Mouse (Mus musculus) C2C12 (cell line): Measurements from ENCODE around the gene Vmn2r19. TPM values are rescaled to one million over a fixed set of nuclear protein-coding genes. Genes with fewer than 3 reads are reported as not detected.

Experiments
- H3K27me3 ChIP-seq: one replicate; pipeline ENCODE4 v1.6.1; 2011; ENCODE audit not compliant: control insufficient read depth, insufficient read depth, insufficient read length
- H3K36me3 ChIP-seq: one replicate; pipeline ENCODE4 v1.6.1; 2011; ENCODE audit not compliant: control insufficient read depth, insufficient read depth
- H3K4me3 ChIP-seq: one replicate; pipeline ENCODE4 v1.5.1; 2011; ENCODE audit warnings: mild to moderate bottlenecking, control low read depth; ENCODE audit not compliant: poor library complexity, insufficient read depth, severe bottlenecking
- H3K79me2 ChIP-seq: one replicate; pipeline ENCODE4 v1.6.1; 2011; ENCODE audit not compliant: control insufficient read depth, insufficient read depth
- H3K79me3 ChIP-seq: one replicate; pipeline ENCODE4 v1.6.1; 2011; ENCODE audit warnings: low read depth, control low read depth
- H3ac ChIP-seq: one replicate; pipeline ENCODE3; 2011; ENCODE audit warnings: low read depth; ENCODE audit not compliant: control insufficient read depth, insufficient read length
- CEBPB ChIP-seq: IDR thresholded peaks from one replicate; pipeline ENCODE4 v1.6.1; 2011; ENCODE audit warnings: low read depth, mild to moderate bottlenecking, control low read depth, moderate library complexity
- CTCF ChIP-seq: IDR thresholded peaks from one replicate; pipeline ENCODE4 v1.5.1; 2011; ENCODE audit not compliant: control insufficient read depth, insufficient read depth, insufficient read length
- FOSL1 ChIP-seq: IDR thresholded peaks from one replicate; pipeline ENCODE4 v1.8.0; 2011; ENCODE audit warnings: mild to moderate bottlenecking, low read length; ENCODE audit not compliant: poor library complexity, insufficient read depth, severe bottlenecking
- MAX ChIP-seq: IDR thresholded peaks from one replicate; pipeline ENCODE4 v1.6.1; 2011; ENCODE audit warnings: mild to moderate bottlenecking, control low read depth
- MYOD1 ChIP-seq: IDR thresholded peaks from one replicate; pipeline ENCODE4 v1.6.1; 2011; ENCODE audit warnings: low read depth; ENCODE audit not compliant: control insufficient read depth, insufficient read length
- MYOG ChIP-seq: IDR thresholded peaks from one replicate; pipeline ENCODE4 v1.6.1; 2011; ENCODE audit not compliant: control insufficient read depth, insufficient read length; ENCODE audit errors: extremely low read depth
- USF1 ChIP-seq: IDR thresholded peaks from one replicate; pipeline ENCODE4 v1.6.1; 2011; ENCODE audit warnings: low read depth, mild to moderate bottlenecking, control low read depth, moderate library complexity
- polyA plus RNA-seq: library from polyadenylated mRNA; unstranded; fragments of >200 nt; fragmentation: generic; extraction: Trizol; gene quantifications from one replicate; pipeline ENCODE4 v1.2.1, GENCODE M21; 2012; ENCODE audit warnings: missing spikeins

Gene Vmn2r19
- polyA plus RNA-seq, 1 experiment, result not detected

DNA sequence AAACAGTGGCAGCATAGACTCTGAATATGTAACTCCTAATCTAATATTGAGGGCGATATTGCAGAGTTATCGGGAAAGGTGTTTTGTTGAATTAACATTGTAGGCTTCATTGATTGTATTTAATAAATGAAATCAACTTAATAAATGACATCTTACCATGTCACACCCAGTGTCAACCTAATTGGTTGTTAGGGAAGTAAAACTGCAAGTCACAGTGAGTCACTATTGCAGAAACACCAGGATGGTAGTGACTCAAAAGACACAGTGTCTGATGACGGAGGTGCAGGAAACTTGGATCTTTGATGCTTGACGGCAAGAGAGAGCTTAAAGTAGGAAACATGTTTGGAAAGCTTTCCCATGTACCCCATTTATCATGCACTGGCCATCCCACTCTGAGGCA lies 42.3 kb upstream of the Vmn2r19 start:
- H3K79me2 ChIP-seq, result no peaks in the 10 kb centered on the region
- H3K4me3 ChIP-seq, result no peak overlapping the region
- H3K36me3 ChIP-seq, result no peaks in the 10 kb centered on the region
- no peaks in the 10 kb centered on the region for H3K79me3 ChIP-seq
- no peaks in the 10 kb centered on the region for H3K27me3 ChIP-seq
- no peak for TF ChIP-seq MAX
- TF ChIP-seq CEBPB, result peak; percentile 25
- TF ChIP-seq FOSL1, result no peak
- no peak for TF ChIP-seq USF1
- no peak for TF ChIP-seq CTCF
- no peak overlapping the region for H3ac ChIP-seq

DNA sequence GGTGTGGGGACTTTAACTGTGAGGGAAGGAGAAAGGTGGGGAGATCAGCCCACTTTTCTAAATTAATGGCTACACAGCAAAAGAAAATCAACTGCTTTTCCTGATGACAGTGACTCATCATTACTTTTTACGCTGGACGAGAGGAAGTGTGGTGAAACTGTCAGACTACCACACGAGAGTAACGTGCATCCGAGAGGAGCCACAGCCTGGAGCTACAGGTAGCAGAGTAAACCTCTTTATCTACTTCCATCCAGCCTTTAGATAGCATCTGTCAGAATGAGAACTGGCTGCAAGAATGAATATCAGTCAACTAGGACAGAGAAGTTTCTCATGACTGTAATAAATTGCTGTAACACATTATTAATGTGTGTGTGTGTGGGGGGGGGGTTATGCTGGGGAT lies 41.2 kb upstream of the Vmn2r19 start:
- no peak for TF ChIP-seq MYOD1
- TF ChIP-seq CEBPB, result no peak
- no peak for TF ChIP-seq CTCF
- no peak for TF ChIP-seq MAX
- no peak for TF ChIP-seq MYOG
- no peak for TF ChIP-seq FOSL1
- no peaks in the 10 kb centered on the region for H3K79me2 ChIP-seq
- no peaks in the 10 kb centered on the region for H3K79me3 ChIP-seq
- H3K4me3 ChIP-seq, result no peak overlapping the region
- H3K36me3 ChIP-seq, result no peaks in the 10 kb centered on the region
- no peak overlapping the region for H3ac ChIP-seq
- no peaks in the 10 kb centered on the region for H3K27me3 ChIP-seq

- Histone ChIP-seq H3K79me3 (no peaks in the 10 kb centered on the region), H3ac (no peak overlapping the region), H3K36me3 (no peaks in the 10 kb centered on the region), H3K27me3 (no peaks in the 10 kb centered on the region), H3K79me2 (no peaks in the 10 kb centered on the region), H3K4me3 (no peak overlapping the region)
- TF ChIP-seq MYOD1 (no peak), FOSL1 (no peak), CTCF (no peak), USF1 (no peak), MAX (no peak), CEBPB (no peak), MYOG (no peak)
These were observed 28.7 kb upstream of the Vmn2r19 start for GRCm38 (mm10) chr6:123279443-123279842.

DNA sequence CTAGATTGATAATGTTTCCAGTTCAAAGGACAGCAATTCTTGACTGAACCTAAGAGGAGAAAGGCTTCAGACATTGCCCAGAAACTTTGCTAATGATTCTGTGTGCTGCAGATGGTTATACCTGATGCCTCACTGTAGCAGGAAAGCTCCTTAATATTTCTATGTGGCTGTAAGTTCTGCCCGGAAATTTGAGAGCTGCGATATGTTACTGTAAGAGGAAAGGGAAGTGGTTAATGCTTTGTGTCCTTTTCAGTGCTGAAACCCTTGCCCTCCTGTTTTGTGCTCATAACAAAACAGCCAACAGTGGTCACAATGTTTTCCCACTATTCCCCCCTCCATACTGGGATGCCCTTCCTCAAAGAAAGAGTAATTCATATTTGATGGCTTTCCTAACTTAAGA lies 21.8 kb upstream of the Vmn2r19 start:
- no peaks in the 10 kb centered on the region for H3K79me2 ChIP-seq
- no peak overlapping the region for H3K4me3 ChIP-seq
- no peaks in the 10 kb centered on the region for H3K36me3 ChIP-seq
- no peak overlapping the region for H3ac ChIP-seq
- no peaks in the 10 kb centered on the region for H3K27me3 ChIP-seq
- no peak for TF ChIP-seq CEBPB
- TF ChIP-seq USF1, result no peak
- no peak for TF ChIP-seq MYOD1
- no peak for TF ChIP-seq CTCF
- TF ChIP-seq MYOG, result no peak
- H3K79me3 ChIP-seq, result no peaks in the 10 kb centered on the region

DNA sequence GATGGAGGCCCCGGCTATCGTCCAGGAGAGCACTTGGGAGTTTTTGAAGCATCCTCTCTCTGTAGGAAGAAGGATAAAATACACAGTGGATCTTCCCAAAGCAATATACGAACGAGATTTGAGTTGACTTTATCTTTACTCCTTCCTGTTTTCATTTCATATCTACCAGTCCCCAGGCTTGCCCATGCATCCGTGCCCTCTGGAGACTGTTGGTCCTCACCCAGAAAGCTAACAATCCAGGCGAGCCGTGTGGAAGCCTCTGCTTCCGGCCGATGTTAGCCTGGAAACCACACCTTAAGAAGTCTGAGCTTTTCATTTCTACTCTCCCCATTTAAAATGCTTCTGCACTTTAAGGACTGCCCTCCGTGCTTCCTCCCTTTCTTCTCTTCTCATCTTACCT lies 19.2 kb upstream of the Vmn2r19 start:
- Histone ChIP-seq H3K79me3 (no peaks in the 10 kb centered on the region), H3ac (no peak overlapping the region), H3K4me3 (no peak overlapping the region), H3K36me3 (no peaks in the 10 kb centered on the region), H3K79me2 (no peaks in the 10 kb centered on the region), H3K27me3 (no peaks in the 10 kb centered on the region)
- no peak for TF ChIP-seq MAX
- no peak for TF ChIP-seq FOSL1
- TF ChIP-seq USF1, result no peak
- TF ChIP-seq CEBPB, result no peak
- no peak for TF ChIP-seq CTCF
- no peak for TF ChIP-seq MYOD1
- TF ChIP-seq MYOG, result no peak

DNA sequence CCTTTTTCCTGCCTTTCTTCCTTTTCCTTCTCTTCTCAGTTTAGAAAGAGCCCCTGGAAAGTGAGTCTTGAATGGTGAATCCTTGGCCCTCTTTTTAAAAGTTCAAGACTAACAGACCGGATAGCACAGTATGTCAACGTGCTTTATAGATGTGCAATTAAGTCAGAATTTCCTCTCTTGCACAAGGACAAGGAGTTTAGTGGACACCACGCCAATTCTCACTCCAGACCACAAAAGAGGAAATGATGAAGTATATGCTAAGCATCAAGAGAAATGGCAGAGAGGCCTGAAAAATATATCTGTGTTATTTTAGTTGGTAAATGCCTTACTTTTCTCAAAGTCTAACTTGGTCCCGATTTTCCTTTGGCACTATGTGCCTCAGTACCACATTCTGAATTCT lies 18.4 kb upstream of the Vmn2r19 start, which contains the start of gene Clec4e:
Clec4e (minus strand) TSS at position 118 of the 400 bp plus-strand sequence.
- Histone ChIP-seq H3K36me3 (no peaks in the 10 kb centered on the region), H3K79me2 (no peaks in the 10 kb centered on the region), H3K4me3 (no peak within 1 kb of the TSS), H3ac (no peak within 1 kb of the TSS), H3K79me3 (no peaks in the 10 kb centered on the region), H3K27me3 (no peaks in the 10 kb centered on the region)
- TF ChIP-seq FOSL1, result no peak
- no peak for TF ChIP-seq MYOD1
